Mouse (Mus musculus) small intestine, adult 2 months (tissue): ENCODE measurements around the gene Stxbp5l.

Source experiments
- CTCF ChIP-seq: fragments of 200-500 bp; IDR thresholded peaks from 2 replicates; pipeline ENCODE4 v1.5.1; 2012; ENCODE audit warnings: low read depth, mild to moderate bottlenecking, control low read depth, inconsistent platforms, low read length, moderate library complexity, mixed read lengths; ENCODE audit not compliant: insufficient replicate concordance, insufficient read length; ENCODE audit errors: extremely low read depth
- POLR2A ChIP-seq: fragments of 200-500 bp; IDR thresholded peaks from 2 replicates; pipeline ENCODE4 v1.6.1; 2012; ENCODE audit warnings: low read depth, mild to moderate bottlenecking, control low read depth, inconsistent platforms, low read length, moderate library complexity

- TF ChIP-seq POLR2A, result no peak
- TF ChIP-seq CTCF, result no peak
These were observed 20.2 kb upstream of the Stxbp5l start for GRCm38 (mm10) chr16:37404922-37405321.
